Mouse (Mus musculus) left cerebral cortex, adult 2 months (tissue): ENCODE data around the gene Timd4. TPM values are rescaled to one million over a fixed set of nuclear protein-coding genes. Genes with fewer than 3 reads are reported as not detected.

Source experiments
- DNase-seq, 2 experiments: peaks; one replicate each; pipeline ENCODE4 v3.0.0; 2021 to 2022; ENCODE audit warnings: low spot score in 2 of 2, mixed read lengths in 1 of 2; ENCODE audit errors: extremely low spot score in 1 of 2
- H3K27ac ChIP-seq: fragments of 200-600 bp; 2 replicates; pipeline ENCODE4 v1.8.1; 2022
- H3K4me3 ChIP-seq: fragments of 200-600 bp; 2 replicates; pipeline ENCODE4 v1.8.1; 2022
- CTCF ChIP-seq: fragments of 200-600 bp; IDR thresholded peaks from 2 replicates; pipeline ENCODE4 v1.8.1; 2022; ENCODE audit warnings: antibody characterized with exemption, mild to moderate bottlenecking, moderate library complexity
- intact Hi-C: fragments of 180-260 bp; cut with DNase I; formaldehyde crosslinking; loops from one replicate; pipeline ENCODE4 v1.15.1; 2025
- long read RNA-seq, 2 experiments: library from polyadenylated mRNA; stranded (forward); transcript quantifications; one replicate each; pipeline ENCODE4 v2.0.0; 2021; ENCODE audit warnings: borderline mapping rate in 2 of 2
- total RNA-seq, 2 experiments: library from RNA; stranded (reverse); gene quantifications; 2 replicates each; pipeline ENCODE4 v1.2.3; 2021

Gene Timd4
- total RNA-seq, result not detected
- long read RNA-seq, experiment 1, result 0 reads
- long read RNA-seq, experiment 2, result 0 reads

DNA sequence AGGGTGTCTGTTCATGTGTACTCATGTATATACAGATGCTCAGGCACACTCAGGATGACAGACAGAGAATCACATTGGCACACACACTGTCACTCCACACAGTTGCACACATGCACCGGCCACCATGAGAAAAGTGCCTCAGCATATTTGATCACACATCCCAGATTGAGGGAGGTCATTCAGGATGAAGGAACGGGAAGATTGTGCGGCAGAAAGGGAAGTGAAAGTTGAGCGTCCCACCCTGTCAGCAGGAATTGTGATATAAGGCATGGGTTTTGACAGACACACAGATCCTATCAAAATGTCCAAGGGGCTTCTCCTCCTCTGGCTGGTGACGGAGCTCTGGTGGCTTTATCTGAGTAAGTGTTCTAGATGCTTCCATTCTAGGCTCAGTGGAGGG lies at the start of gene Timd4:
Timd4 (plus strand) TSS at position 290 of the 400 bp plus-strand sequence.
- intact Hi-C loops, result no loop called here
- no peak for DNase-seq
- Histone ChIP-seq H3K4me3 (no peak within 1 kb of the TSS), H3K27ac (no peak within 1 kb of the TSS)
- no peak for TF ChIP-seq CTCF

DNA sequence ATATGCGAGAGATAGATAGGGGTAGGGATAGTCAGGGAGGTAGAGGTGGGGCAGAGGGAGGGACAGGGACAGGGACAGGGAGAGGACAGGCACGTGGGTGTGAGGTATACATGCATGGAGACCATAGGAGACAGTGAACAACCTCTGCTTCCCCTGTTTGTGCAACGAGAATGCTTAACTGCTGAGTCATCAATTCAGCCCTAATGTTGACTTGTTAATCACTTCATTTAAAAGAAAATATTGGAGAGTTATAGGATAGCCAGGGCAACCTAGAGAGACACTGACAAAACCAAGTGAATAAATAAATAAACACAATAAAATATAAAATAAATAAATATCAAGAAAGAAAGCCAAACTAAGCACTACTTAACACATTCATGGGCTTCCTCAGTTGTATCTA lies 33.7 kb upstream of the Timd4 start:
- intact Hi-C loops, result no loop called here
- no peak overlapping the region for H3K4me3 ChIP-seq
- no peak for TF ChIP-seq CTCF

GRCm38 (mm10) chr11:46779811-46780210 lies 30.8 kb upstream of the Timd4 start:
- DNase-seq, result no peak
- Histone ChIP-seq H3K4me3 (no peak overlapping the region), H3K27ac (no peak overlapping the region)
- intact Hi-C loops, result no loop called here
- TF ChIP-seq CTCF, result no peak; the same call in 1 of the 2 replicates

More for the DNA sequence above, 33.7 kb upstream of the Timd4 start:
- no peak overlapping the region for H3K27ac ChIP-seq
- no peak for DNase-seq

GRCm38 (mm10) chr11:46804440-46804839 lies 6.2 kb upstream of the Timd4 start:
- DNase-seq, result no peak
- no peak overlapping the region for H3K4me3 ChIP-seq
- TF ChIP-seq CTCF, result no peak

DNA sequence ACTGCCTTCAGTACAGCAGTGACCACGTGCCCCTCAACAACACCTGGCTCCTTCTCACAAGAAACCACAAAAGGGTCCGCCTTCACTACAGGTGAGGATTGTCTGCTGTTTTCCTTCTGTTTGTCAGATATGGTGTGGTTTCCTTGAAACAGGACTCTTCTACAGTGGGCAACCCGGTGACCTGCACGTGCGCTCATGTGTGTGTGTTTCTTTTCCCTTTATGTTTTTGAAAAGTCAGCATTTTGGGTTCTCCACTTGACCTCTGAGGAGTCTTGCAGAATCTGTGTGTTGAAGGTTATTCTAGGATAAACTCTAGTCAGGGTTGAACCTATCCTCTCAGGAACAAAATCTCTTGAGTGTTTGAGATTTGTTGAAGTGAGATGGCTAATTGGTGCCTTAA lies 7.1 kb downstream of the Timd4 start:
- Histone ChIP-seq H3K4me3 (no peak overlapping the region), H3K27ac (no peak overlapping the region)
- intact Hi-C loops, result no loop called here
- DNase-seq, result no peak
- no peak for TF ChIP-seq CTCF

More at GRCm38 (mm10) chr11:46804440-46804839, 6.2 kb upstream of the Timd4 start:
- no peak overlapping the region for H3K27ac ChIP-seq
- intact Hi-C loops, result no loop called here

- H3K27ac ChIP-seq, result no peak overlapping the region
- no peak overlapping the region for H3K4me3 ChIP-seq
- intact Hi-C loops, result no loop called here
- TF ChIP-seq CTCF, result no peak
- DNase-seq, result no peak
These were observed 9.3 kb downstream of the Timd4 start for GRCm38 (mm10) chr11:46819930-46820329.

DNA sequence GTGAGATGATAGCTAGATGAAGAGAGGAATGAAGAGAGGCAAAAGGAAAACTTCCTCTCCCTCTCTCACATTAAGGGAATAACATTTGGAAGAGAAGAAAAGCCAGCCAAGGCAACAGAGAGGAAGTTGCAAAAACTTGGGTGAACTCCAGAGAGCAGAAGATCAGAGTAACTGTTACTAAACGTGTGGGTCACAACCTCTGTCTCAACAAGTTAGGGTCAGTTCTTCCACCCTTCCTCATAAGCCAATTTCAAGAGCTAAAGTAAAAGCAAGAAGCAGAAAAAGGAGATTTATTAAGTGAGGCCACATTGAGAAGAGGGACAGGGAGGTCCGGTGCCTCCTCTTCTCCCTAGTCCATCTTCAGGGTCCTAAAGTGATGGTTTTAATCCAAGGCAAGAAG lies 19.7 kb downstream of the Timd4 start:
- no peak for TF ChIP-seq CTCF

GRCm38 (mm10) chr11:46835080-46835479 lies 24.5 kb downstream of the Timd4 start:
- no peak for DNase-seq
- Histone ChIP-seq H3K4me3 (no peak overlapping the region), H3K27ac (no peak overlapping the region)
- intact Hi-C loops, result no loop called here
- TF ChIP-seq CTCF, result no peak

More for the DNA sequence above, 19.7 kb downstream of the Timd4 start:
- no peak overlapping the region for H3K27ac ChIP-seq
- intact Hi-C loops, result no loop called here
- no peak for DNase-seq
- no peak overlapping the region for H3K4me3 ChIP-seq

DNA sequence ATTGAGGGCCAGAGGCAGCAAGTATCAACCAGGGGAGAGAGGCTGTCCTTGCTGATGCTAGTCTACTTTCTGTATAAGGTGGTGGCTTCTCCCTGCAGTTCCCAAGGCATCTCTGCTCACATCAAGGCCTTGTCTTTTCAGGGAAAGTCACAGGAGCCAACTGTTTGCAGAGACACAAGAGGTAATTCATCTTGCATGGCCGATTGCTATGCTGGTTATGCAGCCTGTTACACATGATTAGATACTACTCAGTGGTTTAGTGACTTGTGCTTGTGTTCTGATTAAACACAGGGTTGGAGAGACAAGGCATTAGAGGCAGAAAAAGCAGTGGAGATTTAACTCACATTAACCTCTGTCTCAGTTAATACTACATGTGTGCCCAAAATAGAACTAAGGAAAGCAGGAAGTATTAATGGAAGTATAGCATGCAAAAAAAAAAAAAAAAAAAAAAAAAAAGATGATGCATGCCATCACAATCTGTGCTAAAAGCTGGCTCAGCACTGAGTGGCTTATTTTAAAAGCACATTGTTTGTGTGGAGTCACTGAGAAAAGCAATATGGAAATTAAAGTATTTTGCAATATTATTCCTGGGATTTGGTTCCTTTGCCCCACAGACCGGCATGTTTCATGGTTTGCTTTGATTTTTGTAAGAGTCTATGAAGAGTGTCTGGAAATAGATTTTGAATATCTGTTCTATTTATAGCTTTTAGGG lies 31.6 kb downstream of the Timd4 start:
- intact Hi-C loops, result no loop called here
- no peak for DNase-seq
- Histone ChIP-seq H3K4me3 (no peak overlapping the region), H3K27ac (no peak overlapping the region)
- TF ChIP-seq CTCF, result no peak

DNA sequence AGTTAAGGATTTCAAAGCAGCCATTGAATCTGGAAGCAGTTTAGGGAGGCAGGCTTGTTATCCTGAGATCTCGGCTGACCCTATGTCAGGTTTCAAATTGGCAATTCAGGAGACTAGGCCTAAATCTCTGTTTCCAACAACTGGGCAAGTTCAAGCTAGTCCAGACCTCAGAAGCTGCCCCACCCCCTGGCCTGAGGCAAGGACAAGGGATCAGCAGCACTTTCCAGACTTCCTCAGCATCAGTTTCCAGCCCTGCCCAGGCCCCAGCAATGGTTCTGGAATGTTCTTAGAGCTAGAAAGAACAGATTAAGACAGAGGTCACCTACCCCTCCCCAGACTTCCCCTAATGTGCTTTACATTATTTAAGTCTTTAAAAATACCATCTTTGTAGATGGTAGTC lies 36.1 kb downstream of the Timd4 start:
- intact Hi-C loops, result no loop called here
- no peak for DNase-seq
- no peak for TF ChIP-seq CTCF
- Histone ChIP-seq H3K4me3 (no peak overlapping the region), H3K27ac (no peak overlapping the region)

- Histone ChIP-seq H3K4me3 (no peak overlapping the region), H3K27ac (no peak overlapping the region)
- intact Hi-C loops, result no loop called here
- TF ChIP-seq CTCF, result no peak
- no peak for DNase-seq
These were observed 37.2 kb downstream of the Timd4 start for GRCm38 (mm10) chr11:46847827-46848220.

DNA sequence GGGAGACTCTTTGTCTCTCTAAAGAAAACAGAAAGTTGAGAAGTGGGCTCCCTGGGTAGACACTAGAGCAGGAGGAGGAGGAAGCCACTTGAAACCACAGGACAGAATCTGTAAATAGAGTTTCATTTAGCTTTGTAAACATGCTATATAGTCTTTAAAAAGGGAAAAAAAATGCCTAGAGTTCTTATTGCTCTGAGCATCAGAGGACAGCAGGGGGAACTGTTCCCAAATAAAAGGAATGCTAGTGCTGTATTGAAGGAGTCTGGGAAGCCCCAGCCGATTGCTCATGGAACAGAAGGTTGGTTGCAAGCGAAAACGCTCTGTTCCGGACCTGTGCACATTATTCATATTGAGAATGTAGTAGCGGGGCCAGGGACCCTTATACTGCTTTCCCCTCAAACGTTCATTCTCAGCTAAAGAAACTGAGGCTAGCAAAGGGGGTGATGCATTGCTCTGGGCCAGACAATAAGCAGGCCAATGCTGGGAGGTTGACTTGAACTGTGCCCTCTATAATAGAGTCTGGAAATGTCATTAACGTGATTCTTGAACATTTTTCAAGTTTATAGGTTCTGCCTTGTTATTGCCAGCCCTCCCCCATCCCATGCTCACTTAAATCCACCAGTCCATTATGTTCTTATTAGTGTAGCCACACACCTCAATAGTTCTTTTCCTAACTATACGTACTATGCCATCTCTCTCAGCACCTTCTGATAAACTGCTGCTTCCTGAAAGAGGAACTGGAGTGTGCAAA lies 37.8 kb downstream of the Timd4 start:
- DNase-seq, result peak; percentile 11 to 18
- H3K4me3 ChIP-seq, result no peak overlapping the region
- no peak overlapping the region for H3K27ac ChIP-seq
- peak; percentile 46 for TF ChIP-seq CTCF
- intact Hi-C loops, result no loop called here

DNA sequence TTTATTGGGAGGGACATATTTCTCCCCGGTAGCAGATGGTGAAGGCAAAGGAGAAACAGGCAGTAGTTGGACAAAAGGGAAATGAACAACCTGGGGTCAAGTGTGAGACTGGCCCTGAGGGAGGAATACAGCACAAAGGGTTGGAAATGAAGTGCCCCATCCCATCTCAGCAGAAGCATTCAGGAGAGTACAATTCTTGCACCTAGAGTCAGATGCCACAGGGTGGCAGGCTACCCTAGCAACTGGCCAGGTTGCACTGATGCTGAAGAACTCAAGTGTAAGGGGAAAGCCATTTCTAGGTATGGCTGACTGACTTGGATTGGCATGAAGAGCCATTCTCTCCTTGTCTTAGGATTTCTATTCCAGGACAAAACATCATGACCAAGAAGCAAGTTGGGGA lies 54.2 kb downstream of the Timd4 start:
- TF ChIP-seq CTCF, result peak; percentile 61
- Histone ChIP-seq H3K4me3 (no peak overlapping the region), H3K27ac (no peak overlapping the region)
- intact Hi-C loops, result loop anchor here (2.0 kb wide), 2 partner anchors 1724 to 1910 kb away; no protein-coding TSS in a partner anchor
- peak; percentile 17 to 26 for DNase-seq
